Mouse (Mus musculus) neutrophil, adult 59 days (primary cell): ENCODE data around the gene Gorab. TPM values are rescaled to one million over a fixed set of nuclear protein-coding genes. Genes with fewer than 3 reads are reported as not detected.

Experiments
- total RNA-seq, 2 experiments: library from RNA; stranded (reverse); gene quantifications; 1 replicate in 1 of 2; 2 replicates in 1 of 2; pipeline ENCODE4 v1.2.4; 2023

Gene Gorab
- 1 to 10 TPM; 3.7 to 6.4 TPM for total RNA-seq

DNA sequence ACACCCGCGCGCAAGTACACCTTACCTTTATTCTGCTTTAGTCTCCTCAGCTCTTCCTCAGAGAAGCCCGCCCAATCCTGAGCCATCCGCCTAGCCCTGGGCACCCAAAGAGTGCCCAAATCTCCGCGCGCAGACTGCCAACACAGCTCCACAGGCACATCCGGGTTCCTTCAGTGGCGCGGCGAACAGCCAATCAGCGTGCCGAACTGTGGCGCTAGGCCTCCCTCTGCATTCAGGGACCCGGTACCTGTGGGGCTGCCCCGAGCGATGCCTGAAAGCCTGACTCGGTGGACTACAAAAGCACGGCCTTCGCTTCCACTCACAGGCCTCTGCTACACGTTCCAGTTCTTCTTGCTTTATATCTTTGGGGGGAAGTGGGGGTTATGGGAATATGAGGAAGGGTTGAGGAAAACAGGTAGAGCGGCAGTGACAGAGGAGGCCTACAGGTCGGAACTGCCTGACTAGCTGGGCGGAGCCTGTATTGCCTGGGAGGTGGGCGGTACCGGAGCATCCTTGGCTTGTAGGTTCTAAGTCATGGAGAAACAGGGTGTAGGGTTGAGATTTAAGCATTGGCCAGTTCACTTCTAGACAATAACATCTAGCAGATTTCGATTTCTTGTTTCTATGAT lies at the start of gene Gorab:
Gorab (minus strand) TSS at position 172 of the 629 bp plus-strand sequence.

Other genes starting within 250 kb of the Gorab start
- under 1 TPM in 1 of 2 experiments, not detected in 1; 0.09 TPM for gene Prrx1, start 90.0 kb downstream of the Gorab start, total RNA-seq